Mouse (Mus musculus) MEL (cell line): ENCODE measurements around the gene Epb41.

Source experiments
- CHD1 ChIP-seq: IDR thresholded peaks from 2 replicates; pipeline ENCODE4 v1.6.1; 2012; ENCODE audit warnings: low read depth, mild to moderate bottlenecking, inconsistent platforms, low read length, improper control_type of control experiment
- CTCF ChIP-seq, 3 experiments: IDR thresholded peaks in 2 of 3; conservative IDR thresholded peaks in 1 of 3; 2 replicates each; pipeline ENCODE4 v1.5.1; 2011 to 2012; ENCODE audit warnings: low read length in 3 of 3, low read depth in 2 of 3, mild to moderate bottlenecking in 2 of 3, improper control_type of control experiment in 1 of 3, inconsistent platforms in 1 of 3, mixed read lengths in 1 of 3, moderate library complexity in 1 of 3; ENCODE audit not compliant: control insufficient read depth in 1 of 3, insufficient read depth in 1 of 3, poor library complexity in 1 of 3, severe bottlenecking in 1 of 3
- GABPA ChIP-seq: IDR thresholded peaks from 2 replicates; pipeline ENCODE4 v1.6.1; 2012; ENCODE audit warnings: low read depth, mild to moderate bottlenecking, inconsistent platforms, low read length, improper control_type of control experiment, moderate library complexity
- GATA1 ChIP-seq: IDR thresholded peaks from 2 replicates; pipeline ENCODE4 v1.6.1; 2011; ENCODE audit warnings: low read depth, low read length, improper control_type of control experiment
- MYB ChIP-seq: IDR thresholded peaks from 2 replicates; pipeline ENCODE4 v1.6.1; 2011; ENCODE audit warnings: mild to moderate bottlenecking, low read depth, low read length, improper control_type of control experiment

GRCm38 (mm10) chr4:131916425-131916824, 158.7 kb downstream of the Epb41 start:
- TF ChIP-seq CTCF (IDR thresholded peaks at IDR 0.05 in 2 of 3, conservative IDR thresholded peaks at IDR 0.05 in 1 of 3; ENCODE audit: control insufficient read depth in 1 of 3, insufficient read depth in 1 of 3, low read depth in 2 of 3, low read length in 3 of 3, poor library complexity in 1 of 3, severe bottlenecking in 1 of 3) (peak; percentile 90 to 96 (median 95)), GATA1 (no peak), GABPA (no peak), MYB (no peak), CHD1 (no peak)
